Mouse (Mus musculus): ENCODE measurements around the gene Lrrc39. TPM values are rescaled to one million over a fixed set of nuclear protein-coding genes. Genes with fewer than 3 reads are reported as not detected.

Lrrc39 gene
- total RNA-seq, 2 experiments from 2014 or later: 1.8 to 9.0 TPM

- no peak for DNase-seq (ENCODE audit: low spot score in 2 of 2)
Measured at GRCm38 (mm10) chr3:116601781-116602180, 39.0 kb downstream of the Lrrc39 start.

- DNase-seq (ENCODE audit: low spot score in 2 of 2): no peak
Measured at GRCm38 (mm10) chr3:116604570-116604969, 41.8 kb downstream of the Lrrc39 start.

GRCm38 (mm10) chr3:116614295-116614892 is 51.6 kb downstream of the Lrrc39 start, which contains the start of gene Trmt13:
Gene Trmt13 (minus strand): TSS chr3:116614587.
- DNase-seq (ENCODE audit: low spot score in 2 of 2): no peak

GRCm38 (mm10) chr3:116615318-116616068 is 52.7 kb downstream of the Lrrc39 start:
- DNase-seq (ENCODE audit: low spot score in 2 of 2): no peak

GRCm38 (mm10) chr3:116618855-116619254 is 56.1 kb downstream of the Lrrc39 start:
- no peak for DNase-seq (ENCODE audit: low spot score in 2 of 2)

GRCm38 (mm10) chr3:116620636-116621370 is 58.0 kb downstream of the Lrrc39 start:
- DNase-seq (ENCODE audit: low spot score in 2 of 2): no peak

GRCm38 (mm10) chr3:116622641-116623040 is 59.9 kb downstream of the Lrrc39 start:
- no peak for DNase-seq (ENCODE audit: low spot score in 2 of 2)

- no peak for DNase-seq (ENCODE audit: low spot score in 2 of 2)
Measured at GRCm38 (mm10) chr3:116631459-116631858, 68.7 kb downstream of the Lrrc39 start.

Other genes starting within 250 kb of the Lrrc39 start
- 1 to 10 TPM; 8.3 to 9.7 TPM for gene Cdc14a, start 138.9 kb upstream of the Lrrc39 start, total RNA-seq (2021)
- gene Rtca, start 54.8 kb upstream of the Lrrc39 start, total RNA-seq (2021): 10 to 100 TPM; 30.6 to 32.4 TPM
- 10 to 100 TPM; 65.6 to 74.1 TPM for gene Dbt, start 49.9 kb upstream of the Lrrc39 start, total RNA-seq (2021)
- gene Sass6, start 32.0 kb downstream of the Lrrc39 start, total RNA-seq (2021): 1 to 10 TPM; 1.4 to 1.9 TPM
- 10 to 100 TPM; 10.2 to 12.7 TPM for gene Trmt13, start 51.6 kb downstream of the Lrrc39 start, total RNA-seq (2021)
- 10 to 100 TPM; 51.6 to 64.6 TPM for gene Mfsd14a, start 99.7 kb downstream of the Lrrc39 start, total RNA-seq (2021)
- gene Gm43191, start 118.3 kb downstream of the Lrrc39 start, total RNA-seq (2021): not detected
- gene Slc35a3, start 149.9 kb downstream of the Lrrc39 start, total RNA-seq (2021): 10 to 100 TPM; 18.6 to 24.4 TPM
- gene Agl, start 245.2 kb downstream of the Lrrc39 start, total RNA-seq (2021): 10 to 100 TPM; 50.4 to 61.2 TPM

All from adrenal gland, adult 18-20 months (tissue).